Mouse (Mus musculus): ENCODE results near the gene Wdr53. TPM values are rescaled to one million over a fixed set of nuclear protein-coding genes. Genes with fewer than 3 reads are reported as not detected.

Wdr53 gene
- polyA plus RNA-seq (2015; fragmentation: Nextera tagmentation; extraction: Ambion mirVana) = 9.8 and 11.4 TPM in 2 replicates

GRCm38 (mm10) chr16:32246952-32247370, at the start of gene Wdr53, which contains the start of gene Fbxo45:
Gene Wdr53 (plus strand): TSS chr16:32247227.
Gene Fbxo45 (minus strand): TSS chr16:32247158.
- peak within 1 kb of the TSS; percentile 98 for H3K9ac ChIP-seq (ENCODE audit: low read depth, low read length)
- H3K27ac ChIP-seq (ENCODE audit: low read length) = peak within 1 kb of the TSS; percentile 96
- ATAC-seq (ENCODE audit: low read depth) = peak; percentile 96
- H3K4me1 ChIP-seq (ENCODE audit: control insufficient read depth, low read depth, low read length) = peaks cover 21% of the 10 kb centered on the region
- H3K27me3 ChIP-seq (ENCODE audit: control insufficient read depth, insufficient read depth, low read depth, low read length) = no peaks in the 10 kb centered on the region
- H3K4me3 ChIP-seq (ENCODE audit: low read depth, low read length) = peak within 1 kb of the TSS; percentile 93
- no peaks in the 10 kb centered on the region for H3K9me3 ChIP-seq (replicated peaks; ENCODE audit: control insufficient read depth, low read length)
- H3K36me3 ChIP-seq (ENCODE audit: control insufficient read depth, insufficient read depth) = peaks cover 2% of the 10 kb centered on the region
- H3K4me2 ChIP-seq (ENCODE audit: low read depth, low read length) = peak within 1 kb of the TSS; percentile 75
- 0% methylated on average over 47 of the region's 48 CpGs for WGBS (ENCODE audit: insufficient replicate concordance)

GRCm38 (mm10) chr16:32200256-32201003, 46.6 kb upstream of the Wdr53 start:
- H3K36me3 ChIP-seq (ENCODE audit: control insufficient read depth, insufficient read depth) = no peaks in the 10 kb centered on the region
- 0 out of 2 replicates have a peak, but pooled peaks have one; percentile 16 for ATAC-seq (ENCODE audit: low read depth)
- H3K4me1 ChIP-seq (ENCODE audit: control insufficient read depth, low read depth, low read length) = no peaks in the 10 kb centered on the region
- WGBS (ENCODE audit: insufficient replicate concordance) = 71% methylated on average over 21 of the region's 21 CpGs
- peak overlapping the region; percentile 63 for H3K27ac ChIP-seq (ENCODE audit: low read length)
- no peaks in the 10 kb centered on the region for H3K9me3 ChIP-seq (replicated peaks; ENCODE audit: control insufficient read depth, low read length)
- no peak overlapping the region for H3K9ac ChIP-seq (ENCODE audit: low read depth, low read length)
- H3K4me3 ChIP-seq (ENCODE audit: low read depth, low read length) = peak overlapping the region; percentile 55
- no peaks in the 10 kb centered on the region for H3K27me3 ChIP-seq (ENCODE audit: control insufficient read depth, insufficient read depth, low read depth, low read length)
- H3K4me2 ChIP-seq (ENCODE audit: low read depth, low read length) = peak overlapping the region; percentile 3; the same call in 1 of the 2 replicates

- Histone ChIP-seq H3K4me2 (ENCODE audit: low read depth, low read length) (no peak overlapping the region), H3K27me3 (ENCODE audit: control insufficient read depth, insufficient read depth, low read depth, low read length) (no peaks in the 10 kb centered on the region), H3K36me3 (ENCODE audit: control insufficient read depth, insufficient read depth) (no peaks in the 10 kb centered on the region), H3K27ac (ENCODE audit: low read length) (no peak overlapping the region), H3K4me1 (ENCODE audit: control insufficient read depth, low read depth, low read length) (no peaks in the 10 kb centered on the region), H3K9me3 (replicated peaks; ENCODE audit: control insufficient read depth, low read length) (no peaks in the 10 kb centered on the region), H3K4me3 (ENCODE audit: low read depth, low read length) (peak overlapping the region; percentile 55), H3K9ac (ENCODE audit: low read depth, low read length) (no peak overlapping the region)
- 67% methylated on average over 9 of the region's 9 CpGs for WGBS (ENCODE audit: insufficient replicate concordance)
- no peak for ATAC-seq (ENCODE audit: low read depth)
These were observed 46.1 kb upstream of the Wdr53 start for GRCm38 (mm10) chr16:32201004-32201325.

GRCm38 (mm10) chr16:32202681-32203080, 44.3 kb upstream of the Wdr53 start:
- no peak overlapping the region for H3K4me3 ChIP-seq (ENCODE audit: low read depth, low read length)
- no peaks in the 10 kb centered on the region for H3K36me3 ChIP-seq (ENCODE audit: control insufficient read depth, insufficient read depth)
- no peaks in the 10 kb centered on the region for H3K27me3 ChIP-seq (ENCODE audit: control insufficient read depth, insufficient read depth, low read depth, low read length)
- H3K4me2 ChIP-seq (ENCODE audit: low read depth, low read length) = no peak overlapping the region
- ATAC-seq (ENCODE audit: low read depth) = peak; percentile 51
- no peaks in the 10 kb centered on the region for H3K4me1 ChIP-seq (ENCODE audit: control insufficient read depth, low read depth, low read length)
- H3K27ac ChIP-seq (ENCODE audit: low read length) = no peak overlapping the region
- H3K9me3 ChIP-seq (replicated peaks; ENCODE audit: control insufficient read depth, low read length) = no peaks in the 10 kb centered on the region
- H3K9ac ChIP-seq (ENCODE audit: low read depth, low read length) = no peak overlapping the region
- WGBS (ENCODE audit: insufficient replicate concordance) = 25% methylated on average over 6 of the region's 6 CpGs

- Histone ChIP-seq H3K27ac (ENCODE audit: low read length) (no peak overlapping the region), H3K9ac (ENCODE audit: low read depth, low read length) (no peak overlapping the region), H3K36me3 (ENCODE audit: control insufficient read depth, insufficient read depth) (no peaks in the 10 kb centered on the region), H3K4me1 (ENCODE audit: control insufficient read depth, low read depth, low read length) (no peaks in the 10 kb centered on the region), H3K9me3 (replicated peaks; ENCODE audit: control insufficient read depth, low read length) (0 out of 2 replicates have a peak, but pooled peaks cover 2% of the 10 kb centered on the region), H3K27me3 (ENCODE audit: control insufficient read depth, insufficient read depth, low read depth, low read length) (no peaks in the 10 kb centered on the region), H3K4me2 (ENCODE audit: low read depth, low read length) (no peak overlapping the region), H3K4me3 (ENCODE audit: low read depth, low read length) (no peak overlapping the region)
- no peak for ATAC-seq (ENCODE audit: low read depth)
- WGBS (ENCODE audit: insufficient replicate concordance) = 38% methylated on average over 3 of the region's 3 CpGs
These were observed 42.1 kb upstream of the Wdr53 start for GRCm38 (mm10) chr16:32204902-32205301.

- ATAC-seq (ENCODE audit: low read depth) = no peak
- H3K27me3 ChIP-seq (ENCODE audit: control insufficient read depth, insufficient read depth, low read depth, low read length) = no peaks in the 10 kb centered on the region
- H3K4me1 ChIP-seq (ENCODE audit: control insufficient read depth, low read depth, low read length) = no peaks in the 10 kb centered on the region
- no peaks in the 10 kb centered on the region for H3K36me3 ChIP-seq (ENCODE audit: control insufficient read depth, insufficient read depth)
- H3K9ac ChIP-seq (ENCODE audit: low read depth, low read length) = no peak overlapping the region
- H3K4me3 ChIP-seq (ENCODE audit: low read depth, low read length) = no peak overlapping the region
- H3K27ac ChIP-seq (ENCODE audit: low read length) = no peak overlapping the region
- H3K9me3 ChIP-seq (replicated peaks; ENCODE audit: control insufficient read depth, low read length) = no peaks in the 10 kb centered on the region
- no peak overlapping the region for H3K4me2 ChIP-seq (ENCODE audit: low read depth, low read length)
These were observed 32.9 kb upstream of the Wdr53 start for GRCm38 (mm10) chr16:32214156-32214555.

- Histone ChIP-seq H3K4me3 (ENCODE audit: low read depth, low read length) (no peak overlapping the region), H3K9ac (ENCODE audit: low read depth, low read length) (no peak overlapping the region), H3K4me2 (ENCODE audit: low read depth, low read length) (no peak overlapping the region), H3K9me3 (replicated peaks; ENCODE audit: control insufficient read depth, low read length) (no peaks in the 10 kb centered on the region), H3K27ac (ENCODE audit: low read length) (no peak overlapping the region), H3K27me3 (ENCODE audit: control insufficient read depth, insufficient read depth, low read depth, low read length) (no peaks in the 10 kb centered on the region), H3K4me1 (ENCODE audit: control insufficient read depth, low read depth, low read length) (no peaks in the 10 kb centered on the region), H3K36me3 (ENCODE audit: control insufficient read depth, insufficient read depth) (no peaks in the 10 kb centered on the region)
- no peak for ATAC-seq (ENCODE audit: low read depth)
- WGBS (ENCODE audit: insufficient replicate concordance) = 62% methylated on average over 17 of the region's 17 CpGs
These were observed 32.0 kb upstream of the Wdr53 start for GRCm38 (mm10) chr16:32214804-32215576.

- no peaks in the 10 kb centered on the region for H3K9me3 ChIP-seq (replicated peaks; ENCODE audit: control insufficient read depth, low read length)
- H3K4me2 ChIP-seq (ENCODE audit: low read depth, low read length) = no peak overlapping the region
- no peaks in the 10 kb centered on the region for H3K4me1 ChIP-seq (ENCODE audit: control insufficient read depth, low read depth, low read length)
- no peak overlapping the region for H3K27ac ChIP-seq (ENCODE audit: low read length)
- H3K36me3 ChIP-seq (ENCODE audit: control insufficient read depth, insufficient read depth) = no peaks in the 10 kb centered on the region
- no peak for ATAC-seq (ENCODE audit: low read depth)
- no peak overlapping the region for H3K9ac ChIP-seq (ENCODE audit: low read depth, low read length)
- 58% methylated on average over 4 of the region's 4 CpGs for WGBS (ENCODE audit: insufficient replicate concordance)
- H3K27me3 ChIP-seq (ENCODE audit: control insufficient read depth, insufficient read depth, low read depth, low read length) = no peaks in the 10 kb centered on the region
- no peak overlapping the region for H3K4me3 ChIP-seq (ENCODE audit: low read depth, low read length)
These were observed 25.2 kb upstream of the Wdr53 start for GRCm38 (mm10) chr16:32221803-32222202.

GRCm38 (mm10) chr16:32222399-32222798, 24.6 kb upstream of the Wdr53 start:
- Histone ChIP-seq H3K4me2 (ENCODE audit: low read depth, low read length) (no peak overlapping the region), H3K4me3 (ENCODE audit: low read depth, low read length) (no peak overlapping the region), H3K27me3 (ENCODE audit: control insufficient read depth, insufficient read depth, low read depth, low read length) (no peaks in the 10 kb centered on the region), H3K36me3 (ENCODE audit: control insufficient read depth, insufficient read depth) (no peaks in the 10 kb centered on the region), H3K4me1 (ENCODE audit: control insufficient read depth, low read depth, low read length) (no peaks in the 10 kb centered on the region), H3K9ac (ENCODE audit: low read depth, low read length) (no peak overlapping the region), H3K27ac (ENCODE audit: low read length) (no peak overlapping the region), H3K9me3 (replicated peaks; ENCODE audit: control insufficient read depth, low read length) (no peaks in the 10 kb centered on the region)
- no peak for ATAC-seq (ENCODE audit: low read depth)
